Mouse (Mus musculus) kidney, adult 11 months (tissue): ENCODE measurements around the gene Meox1.
A peak's percentile ranks its signal among the peaks of the same experiment; 100 is the strongest.

Source experiments
- DNase-seq: peaks from one replicate; pipeline ENCODE4 v3.0.0; 2022

Gene Meox1

DNA sequence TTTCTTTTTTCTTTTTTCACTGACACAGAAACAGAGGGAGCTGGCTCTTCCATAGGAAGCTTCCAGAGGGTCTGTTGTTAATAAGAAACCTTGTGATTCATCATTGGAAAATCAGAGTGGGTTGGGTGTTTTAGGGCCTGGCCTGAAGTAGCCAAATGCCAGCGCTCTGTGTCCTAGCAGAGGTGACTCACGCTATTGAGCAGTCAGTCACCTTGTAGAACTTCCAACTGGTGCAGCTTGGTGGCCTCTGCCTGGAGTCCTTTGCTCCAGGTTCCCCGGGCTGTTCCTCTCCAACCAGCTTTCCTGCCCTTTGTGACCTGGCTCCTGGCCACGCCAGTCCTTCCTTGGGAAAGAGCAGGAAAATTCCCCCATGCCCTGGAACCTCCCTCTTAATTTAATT is 44.9 kb downstream of the Meox1 start:
- DNase-seq = peak; percentile 22

DNA sequence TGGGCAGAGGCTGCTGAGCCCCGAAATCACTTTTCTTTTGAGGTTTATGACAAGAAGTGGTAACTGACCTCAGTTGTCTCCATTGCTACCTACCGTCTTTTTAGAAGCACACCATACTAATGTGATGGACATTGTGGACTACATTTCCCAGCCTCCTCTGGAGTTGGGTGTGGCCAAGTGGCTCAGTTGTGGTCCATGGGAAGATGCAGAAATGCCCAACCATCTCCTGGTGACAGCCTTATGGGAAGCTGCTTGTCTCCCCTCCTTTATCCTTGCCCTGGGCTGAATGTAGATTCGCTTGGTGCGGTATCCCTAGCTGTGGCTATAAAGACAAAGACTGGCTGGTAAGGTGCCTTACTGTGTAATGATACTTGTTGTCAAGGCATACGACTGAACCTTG is 46.7 kb downstream of the Meox1 start:
- no peak for DNase-seq

DNA sequence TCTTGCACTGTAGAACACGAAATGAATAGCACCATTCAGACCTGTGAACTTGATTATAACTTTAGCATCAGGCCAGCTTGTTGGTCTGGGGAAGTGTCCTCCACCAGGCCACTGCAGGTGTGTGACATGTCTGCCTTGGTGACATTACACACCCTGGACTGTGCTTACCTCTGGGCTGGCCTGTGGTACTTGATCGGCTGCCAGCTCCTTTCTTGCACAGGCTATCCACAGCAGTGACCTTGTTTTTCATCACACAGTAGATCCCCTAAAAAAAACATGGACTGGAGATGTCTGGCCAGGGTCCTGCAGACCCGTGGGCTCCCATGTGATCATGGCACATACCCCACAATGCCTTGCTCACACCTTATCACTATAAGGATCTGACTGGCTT is 51.4 kb downstream of the Meox1 start:
- DNase-seq = no peak

- peak; percentile 65 for DNase-seq
Measured at GRCm38 (mm10) chr11:101841998-101842772, 52.0 kb downstream of the Meox1 start.

- no peak for DNase-seq
Measured at GRCm38 (mm10) chr11:101840405-101840804, 53.8 kb downstream of the Meox1 start.

DNA sequence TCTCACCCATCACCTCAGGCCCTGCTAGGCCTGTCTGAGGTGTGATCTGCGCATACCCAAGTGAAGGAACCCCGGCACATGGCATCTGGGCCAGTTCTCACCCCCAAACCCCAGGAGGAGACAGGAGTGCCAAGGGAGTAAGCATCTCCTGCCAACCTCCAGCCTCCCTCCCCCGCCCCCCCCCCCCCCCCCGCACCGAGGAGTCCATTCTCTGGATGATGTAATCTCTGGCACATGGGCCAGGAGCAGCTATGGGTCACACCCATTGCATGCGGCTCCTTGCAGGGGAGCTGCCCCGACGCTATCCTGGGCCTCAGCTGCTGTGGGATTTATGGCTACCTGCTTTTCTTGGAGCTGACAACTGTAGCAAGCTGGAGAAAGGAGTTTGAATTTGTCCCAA is 54.7 kb downstream of the Meox1 start:
- peak; percentile 3 for DNase-seq

GRCm38 (mm10) chr11:101832001-101832400 is 62.2 kb downstream of the Meox1 start:
- DNase-seq = peak; percentile 6

DNA sequence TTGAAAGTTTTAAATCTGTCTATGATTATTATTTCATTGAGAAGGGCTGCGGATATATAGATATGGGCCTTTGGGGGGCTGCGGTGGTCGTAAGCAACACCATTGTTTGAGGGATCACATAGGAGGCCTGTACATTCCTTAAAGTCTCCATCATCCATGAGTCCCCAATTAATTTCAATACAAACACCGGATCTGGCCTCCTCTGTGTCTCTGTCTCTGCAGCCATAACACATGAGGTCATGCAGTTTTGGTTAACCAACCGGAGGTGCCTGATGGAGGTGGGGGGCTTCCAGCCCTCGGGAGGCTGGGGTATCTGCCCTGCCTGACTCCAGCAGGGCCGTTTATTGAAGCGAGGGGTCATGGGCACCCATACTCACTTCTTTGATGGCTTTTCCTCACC is 63.6 kb downstream of the Meox1 start:
- DNase-seq = no peak

DNA sequence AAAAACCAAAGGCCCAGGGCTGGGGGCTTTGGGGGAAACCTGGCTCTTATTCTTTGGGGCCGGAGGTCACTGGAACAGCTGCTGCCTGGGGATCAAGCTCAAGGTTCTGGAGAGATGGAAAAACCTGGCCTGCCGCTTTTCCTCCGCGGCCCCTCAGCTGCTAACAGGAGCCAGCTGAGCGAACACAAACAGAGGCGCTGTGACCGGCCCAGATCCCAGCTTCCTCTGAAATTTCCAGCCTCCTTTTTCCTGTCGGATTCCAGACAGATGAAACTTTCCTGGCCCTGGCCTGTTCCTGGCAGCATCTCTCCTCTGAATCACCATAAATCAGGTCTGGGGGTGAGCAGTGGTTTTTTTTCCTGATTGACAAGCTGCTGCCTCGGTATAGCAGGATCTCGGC is 64.1 kb downstream of the Meox1 start:
- DNase-seq = peak; percentile 31

- DNase-seq = no peak
Measured at GRCm38 (mm10) chr11:101828718-101829117, 65.5 kb downstream of the Meox1 start.
